Mouse (Mus musculus): ENCODE data around the gene Rpp38. TPM values are rescaled to one million over a fixed set of nuclear protein-coding genes. Genes with fewer than 3 reads are reported as not detected.
A peak's percentile ranks its signal among the peaks of the same experiment; 100 is the strongest.

Rpp38 gene
- polyA plus RNA-seq, 1 experiment, result 8.3 TPM

GRCm38 (mm10) chr2:3348422-3348821 lies 16.0 kb upstream of the Rpp38 start:
- no peak overlapping the region for H3K4me3 ChIP-seq (replicated peaks; ENCODE audit: control insufficient read depth, low read depth, low read length)
- no peak overlapping the region for H3K27ac ChIP-seq (ENCODE audit: control insufficient read depth, insufficient read depth, low read depth, low read length, poor library complexity)
- no peaks in the 10 kb centered on the region for H3K4me1 ChIP-seq (ENCODE audit: control insufficient read depth, insufficient read depth, low read length)
- TF ChIP-seq POLR2A (IDR thresholded peaks at IDR 0.05; ENCODE audit: borderline replicate concordance, control insufficient read depth, low read depth, low read length) (no peak), CTCF (IDR thresholded peaks at IDR 0.05; ENCODE audit: control insufficient read depth, insufficient read depth, low read length) (no peak)
- WGBS, result 69% methylated on average over 4 of the region's 4 CpGs

GRCm38 (mm10) chr2:3335611-3336301 lies 3.3 kb upstream of the Rpp38 start, which contains the start of gene Acbd7:
Gene Acbd7 (plus strand): TSS chr2:3336168.
- TF ChIP-seq POLR2A (IDR thresholded peaks at IDR 0.05; ENCODE audit: borderline replicate concordance, control insufficient read depth, low read depth, low read length) (no peak), CTCF (IDR thresholded peaks at IDR 0.05; ENCODE audit: control insufficient read depth, insufficient read depth, low read length) (no peak)
- Histone ChIP-seq H3K4me3 (replicated peaks; ENCODE audit: control insufficient read depth, low read depth, low read length) (peak within 1 kb of the TSS; percentile 44), H3K4me1 (ENCODE audit: control insufficient read depth, insufficient read depth, low read length) (no peaks in the 10 kb centered on the region; the same call in 1 of the 2 replicates), H3K27ac (ENCODE audit: control insufficient read depth, insufficient read depth, low read depth, low read length, poor library complexity) (no peak within 1 kb of the TSS)
- 3% methylated on average over 20 of the region's 20 CpGs for WGBS

- Histone ChIP-seq H3K4me1 (ENCODE audit: control insufficient read depth, insufficient read depth, low read length) (no peaks in the 10 kb centered on the region; the same call in 1 of the 2 replicates), H3K4me3 (replicated peaks; ENCODE audit: control insufficient read depth, low read depth, low read length) (no peak overlapping the region), H3K27ac (ENCODE audit: control insufficient read depth, insufficient read depth, low read depth, low read length, poor library complexity) (no peak overlapping the region)
- TF ChIP-seq POLR2A (IDR thresholded peaks at IDR 0.05; ENCODE audit: borderline replicate concordance, control insufficient read depth, low read depth, low read length) (no peak), CTCF (IDR thresholded peaks at IDR 0.05; ENCODE audit: control insufficient read depth, insufficient read depth, low read length) (no peak)
- 54% methylated on average over 12 of the region's 12 CpGs for WGBS
Measured at GRCm38 (mm10) chr2:3333761-3334160, 1.3 kb upstream of the Rpp38 start.

- Histone ChIP-seq H3K4me1 (ENCODE audit: control insufficient read depth, insufficient read depth, low read length) (no peaks in the 10 kb centered on the region; the same call in 1 of the 2 replicates), H3K4me3 (replicated peaks; ENCODE audit: control insufficient read depth, low read depth, low read length) (peak overlapping the region; percentile 80), H3K27ac (ENCODE audit: control insufficient read depth, insufficient read depth, low read depth, low read length, poor library complexity) (peak overlapping the region; percentile 12; the same call in 1 of the 2 replicates)
- WGBS, result 0% methylated on average over 21 of the region's 21 CpGs
- TF ChIP-seq CTCF (IDR thresholded peaks at IDR 0.05; ENCODE audit: control insufficient read depth, insufficient read depth, low read length) (no peak), POLR2A (IDR thresholded peaks at IDR 0.05; ENCODE audit: borderline replicate concordance, control insufficient read depth, low read depth, low read length) (no peak)
Measured at GRCm38 (mm10) chr2:3332056-3332455, 387 bp downstream of the Rpp38 start.

- no peaks in the 10 kb centered on the region; the same call in 1 of the 2 replicates for H3K4me1 ChIP-seq (ENCODE audit: control insufficient read depth, insufficient read depth, low read length)
- WGBS, result 60% methylated on average over 5 of the region's 5 CpGs
- no peak for TF ChIP-seq CTCF (IDR thresholded peaks at IDR 0.05; ENCODE audit: control insufficient read depth, insufficient read depth, low read length)
- TF ChIP-seq POLR2A (IDR thresholded peaks at IDR 0.05; ENCODE audit: borderline replicate concordance, control insufficient read depth, low read depth, low read length), result no peak
- no peak overlapping the region for H3K27ac ChIP-seq (ENCODE audit: control insufficient read depth, insufficient read depth, low read depth, low read length, poor library complexity)
- H3K4me3 ChIP-seq (replicated peaks; ENCODE audit: control insufficient read depth, low read depth, low read length), result no peak overlapping the region
Measured at GRCm38 (mm10) chr2:3331071-3331703, 1.3 kb downstream of the Rpp38 start.

GRCm38 (mm10) chr2:3327351-3327750 lies 5.1 kb downstream of the Rpp38 start:
- Histone ChIP-seq H3K4me3 (replicated peaks; ENCODE audit: control insufficient read depth, low read depth, low read length) (no peak overlapping the region), H3K27ac (ENCODE audit: control insufficient read depth, insufficient read depth, low read depth, low read length, poor library complexity) (no peak overlapping the region), H3K4me1 (ENCODE audit: control insufficient read depth, insufficient read depth, low read length) (no peaks in the 10 kb centered on the region; the same call in 1 of the 2 replicates)
- TF ChIP-seq POLR2A (IDR thresholded peaks at IDR 0.05; ENCODE audit: borderline replicate concordance, control insufficient read depth, low read depth, low read length) (no peak), CTCF (IDR thresholded peaks at IDR 0.05; ENCODE audit: control insufficient read depth, insufficient read depth, low read length) (peak; percentile 65)
- WGBS, result 9% methylated on average over 1 of the region's 1 CpGs

GRCm38 (mm10) chr2:3326547-3326946 lies 5.9 kb downstream of the Rpp38 start:
- WGBS, result 93% methylated on average over 1 of the region's 1 CpGs
- Histone ChIP-seq H3K4me1 (ENCODE audit: control insufficient read depth, insufficient read depth, low read length) (no peaks in the 10 kb centered on the region; the same call in 1 of the 2 replicates), H3K4me3 (replicated peaks; ENCODE audit: control insufficient read depth, low read depth, low read length) (no peak overlapping the region), H3K27ac (ENCODE audit: control insufficient read depth, insufficient read depth, low read depth, low read length, poor library complexity) (no peak overlapping the region)
- TF ChIP-seq CTCF (IDR thresholded peaks at IDR 0.05; ENCODE audit: control insufficient read depth, insufficient read depth, low read length) (no peak), POLR2A (IDR thresholded peaks at IDR 0.05; ENCODE audit: borderline replicate concordance, control insufficient read depth, low read depth, low read length) (no peak)

GRCm38 (mm10) chr2:3324381-3325130 lies 7.9 kb downstream of the Rpp38 start:
- whole genome bisulfite sequencing, result 85% methylated on average over 7 of the region's 7 CpGs
- no peaks in the 10 kb centered on the region for H3K4me1 ChIP-seq (ENCODE audit: control insufficient read depth, insufficient read depth, low read length)

More at GRCm38 (mm10) chr2:3324381-3325130, 7.9 kb downstream of the Rpp38 start:
- TF ChIP-seq CTCF (IDR thresholded peaks at IDR 0.05; ENCODE audit: control insufficient read depth, insufficient read depth, low read length), result no peak
- TF ChIP-seq POLR2A (IDR thresholded peaks at IDR 0.05; ENCODE audit: borderline replicate concordance, control insufficient read depth, low read depth, low read length), result no peak
- Histone ChIP-seq H3K27ac (ENCODE audit: control insufficient read depth, insufficient read depth, low read depth, low read length, poor library complexity) (no peak overlapping the region), H3K4me3 (replicated peaks; ENCODE audit: control insufficient read depth, low read depth, low read length) (no peak overlapping the region)
